Mouse (Mus musculus): ENCODE results near the gene Lasp1.
"Not testable (repeated sequence)": the region's sequence is repeated elsewhere in the genome, so short reads cannot be mapped to it uniquely, and the experiment has no call there.

The Lasp1 gene

GRCm38 (mm10) chr11:97798782-97799145, at the start of gene Lasp1:
TSS of gene Lasp1 (plus strand) at chr11:97799000.
- peak; percentile 92 for DNase-seq (ENCODE audit: low read depth)

- no peak for DNase-seq (ENCODE audit: low read depth)
These were observed 45.5 kb upstream of the Lasp1 start for GRCm38 (mm10) chr11:97753277-97753676.

- no peak for DNase-seq (ENCODE audit: low read depth)
These were observed 40.7 kb upstream of the Lasp1 start for GRCm38 (mm10) chr11:97758125-97758524.

GRCm38 (mm10) chr11:97758942-97759341, 39.9 kb upstream of the Lasp1 start:
- DNase-seq (ENCODE audit: low read depth), result no peak

GRCm38 (mm10) chr11:97761638-97762037, 37.2 kb upstream of the Lasp1 start:
- no peak for DNase-seq (ENCODE audit: low read depth)

- peak; percentile 97 for DNase-seq (ENCODE audit: low read depth)
These were observed 32.5 kb upstream of the Lasp1 start, which contains the start of gene Cwc25 for GRCm38 (mm10) chr11:97766154-97766881. TSS of gene Cwc25 (minus strand) at chr11:97766556.

- DNase-seq (ENCODE audit: low read depth), result peak; percentile 70
These were observed 29.1 kb upstream of the Lasp1 start for GRCm38 (mm10) chr11:97769704-97770103.

- DNase-seq (ENCODE audit: low read depth), result no peak
These were observed 27.4 kb upstream of the Lasp1 start for GRCm38 (mm10) chr11:97771410-97771809.

- no peak for DNase-seq (ENCODE audit: low read depth)
These were observed 23.6 kb upstream of the Lasp1 start for GRCm38 (mm10) chr11:97775186-97775585.

- no peak for DNase-seq (ENCODE audit: low read depth)
These were observed 22.8 kb upstream of the Lasp1 start, which contains the start of gene 1700001P01Rik for GRCm38 (mm10) chr11:97775808-97776496. TSS of gene 1700001P01Rik (minus strand) at chr11:97775918.

- no peak for DNase-seq (ENCODE audit: low read depth)
These were observed 22.2 kb upstream of the Lasp1 start for GRCm38 (mm10) chr11:97776497-97777128.

- DNase-seq (ENCODE audit: low read depth), result peak; percentile 69
These were observed 21.7 kb upstream of the Lasp1 start for GRCm38 (mm10) chr11:97777129-97777529.

- DNase-seq (ENCODE audit: low read depth), result no peak
These were observed 19.9 kb upstream of the Lasp1 start for GRCm38 (mm10) chr11:97778918-97779317.

GRCm38 (mm10) chr11:97779968-97780701, 18.7 kb upstream of the Lasp1 start:
- no peak for DNase-seq (ENCODE audit: low read depth)

- no peak for DNase-seq (ENCODE audit: low read depth)
These were observed 17.3 kb upstream of the Lasp1 start for GRCm38 (mm10) chr11:97781478-97781831.

- DNase-seq (ENCODE audit: low read depth), result peak; percentile 98
These were observed 16.8 kb upstream of the Lasp1 start, which contains the start of gene Rpl23 for GRCm38 (mm10) chr11:97781832-97782563. TSS of gene Rpl23 (minus strand) at chr11:97782437.

- DNase-seq (ENCODE audit: low read depth), result no peak
These were observed 16.3 kb upstream of the Lasp1 start for GRCm38 (mm10) chr11:97782564-97782895.

- no peak for DNase-seq (ENCODE audit: low read depth)
These were observed 10.8 kb upstream of the Lasp1 start for GRCm38 (mm10) chr11:97787961-97788360.

- DNase-seq (ENCODE audit: low read depth), result no peak
These were observed 9.1 kb upstream of the Lasp1 start for GRCm38 (mm10) chr11:97789727-97790126.

- DNase-seq (ENCODE audit: low read depth), result not testable (repeated sequence)
These were observed 7.9 kb upstream of the Lasp1 start for GRCm38 (mm10) chr11:97790778-97791438.

- DNase-seq (ENCODE audit: low read depth), result peak; percentile 84
These were observed 5.6 kb upstream of the Lasp1 start for GRCm38 (mm10) chr11:97793165-97793564.
